Mouse (Mus musculus): Measurements from ENCODE around the gene Hoxb3.

Gene Hoxb3

DNA sequence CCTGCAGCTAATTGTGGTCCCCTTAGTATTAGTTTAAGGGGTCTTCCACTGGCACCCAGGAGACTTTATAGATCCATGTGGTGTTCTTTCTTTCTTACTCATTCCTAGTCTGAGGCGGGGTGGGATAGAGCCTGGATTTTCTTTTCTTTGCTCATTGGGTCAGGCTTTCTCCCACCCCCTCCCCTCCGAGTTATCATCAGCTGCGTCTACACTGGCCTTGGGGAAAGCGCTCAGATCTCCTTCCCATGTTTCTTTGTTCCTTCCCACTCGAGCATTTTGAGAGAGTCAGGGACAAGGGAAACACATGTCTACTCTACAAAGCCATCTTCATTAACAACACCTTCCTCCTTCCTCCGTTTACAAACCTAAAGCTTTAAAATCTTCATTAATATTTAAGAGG lies 13.9 kb downstream of the Hoxb3 start:
- ATAC-seq (ENCODE audit: insufficient number of reproducible peaks, low FRiP score, low TSS enrichment) = no peak

GRCm38 (mm10) chr11:96338957-96339855 lies 16.1 kb downstream of the Hoxb3 start:
- ATAC-seq (ENCODE audit: insufficient number of reproducible peaks, low FRiP score, low TSS enrichment) = no peak

DNA sequence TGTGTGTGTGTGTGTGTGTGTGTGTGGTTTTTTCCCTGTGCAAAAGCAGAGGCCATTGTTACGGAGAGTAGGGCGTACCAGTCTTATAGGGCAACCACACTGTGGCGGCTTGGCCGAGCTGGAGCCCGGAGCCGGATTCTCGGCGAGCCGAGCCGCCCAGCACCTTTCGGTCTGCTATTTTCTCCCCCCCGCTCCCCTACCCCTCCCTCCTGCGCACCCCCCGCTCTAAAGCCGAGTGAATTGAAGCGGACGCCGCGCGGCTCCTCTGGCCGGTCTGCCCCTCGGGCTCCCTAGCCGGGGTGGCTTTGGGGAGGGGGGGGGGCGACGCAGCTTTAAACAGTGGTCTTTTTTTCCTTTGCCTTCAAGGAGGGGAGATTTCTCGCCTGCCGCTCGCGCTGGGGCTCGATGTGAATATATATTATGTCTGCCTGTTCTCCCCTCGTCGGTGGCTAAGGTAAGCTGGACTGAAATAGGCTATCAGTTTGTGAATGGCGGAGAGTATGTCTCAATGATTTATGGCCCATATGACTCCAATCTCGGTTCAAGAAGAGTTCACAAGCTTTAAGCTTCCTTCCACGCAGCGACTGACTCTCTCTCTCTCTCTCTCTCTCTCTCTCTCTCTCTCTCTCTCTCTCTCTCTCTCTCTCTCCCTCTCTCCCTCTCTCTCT lies 17.7 kb downstream of the Hoxb3 start:
- no peak for ATAC-seq (ENCODE audit: insufficient number of reproducible peaks, low FRiP score, low TSS enrichment)

DNA sequence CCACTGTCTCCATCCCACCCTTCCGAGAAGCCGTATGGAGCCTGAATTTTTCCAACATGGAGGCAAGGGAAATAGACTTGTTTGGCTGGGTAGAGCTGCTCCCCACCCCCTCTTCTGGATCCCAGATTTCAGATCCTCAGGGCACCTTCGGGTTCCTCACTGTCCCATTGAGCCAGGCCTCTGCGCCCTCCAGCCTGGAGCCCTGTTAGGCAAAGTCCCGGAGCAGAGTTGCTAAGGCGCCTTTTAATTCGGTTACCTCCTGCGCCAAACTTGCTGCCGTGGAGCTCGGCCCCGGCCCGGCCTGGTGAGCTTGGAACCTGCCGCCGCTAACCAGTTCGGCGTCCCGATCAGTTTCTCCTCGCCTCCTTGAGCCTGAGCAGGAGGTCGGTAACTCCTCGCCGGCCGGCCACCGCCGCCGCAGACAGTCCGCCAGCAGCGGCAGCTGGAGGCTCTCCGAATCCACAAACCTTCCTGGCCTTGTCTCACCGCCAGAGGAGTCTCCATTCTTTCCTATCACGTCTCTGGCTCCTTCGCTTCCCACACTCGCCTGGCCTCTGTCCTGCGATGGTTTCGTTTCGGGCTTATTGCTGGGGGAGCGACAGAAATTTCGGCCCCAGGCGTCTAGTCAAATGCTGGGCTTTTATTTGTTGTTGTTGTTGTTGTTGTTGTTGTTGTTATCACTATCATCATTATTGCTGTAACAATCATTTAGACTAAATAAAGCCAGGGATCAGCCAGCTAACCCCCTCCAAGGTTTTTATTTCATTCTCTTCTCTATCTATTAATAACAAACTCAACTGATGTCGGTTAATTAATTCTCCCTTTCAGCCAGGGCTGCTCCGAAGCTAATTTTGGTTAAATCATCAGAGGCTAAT lies 18.8 kb downstream of the Hoxb3 start:
- ATAC-seq (ENCODE audit: insufficient number of reproducible peaks, low FRiP score, low TSS enrichment) = no peak

- ATAC-seq (ENCODE audit: insufficient number of reproducible peaks, low FRiP score, low TSS enrichment) = no peak
Observed at GRCm38 (mm10) chr11:96342576-96342930, 19.4 kb downstream of the Hoxb3 start.

GRCm38 (mm10) chr11:96343206-96343745 lies 20.1 kb downstream of the Hoxb3 start:
- no peak for ATAC-seq (ENCODE audit: insufficient number of reproducible peaks, low FRiP score, low TSS enrichment)

GRCm38 (mm10) chr11:96344061-96344877 lies 21.1 kb downstream of the Hoxb3 start:
- no peak for ATAC-seq (ENCODE audit: insufficient number of reproducible peaks, low FRiP score, low TSS enrichment)

DNA sequence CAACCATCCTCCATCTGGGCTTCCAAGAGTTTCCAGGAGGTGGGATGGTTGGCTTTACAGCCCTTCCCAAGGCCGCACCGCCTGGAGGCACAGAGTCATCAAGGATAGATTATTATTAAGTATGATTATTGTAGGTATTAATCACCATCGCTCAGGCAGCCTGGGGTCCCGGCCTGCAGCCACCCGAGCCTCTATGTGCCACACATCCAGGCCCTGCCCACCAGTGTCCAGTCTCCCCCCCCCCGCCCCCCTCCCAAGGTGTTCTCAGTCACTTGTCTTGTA lies 21.7 kb downstream of the Hoxb3 start:
- ATAC-seq (ENCODE audit: insufficient number of reproducible peaks, low FRiP score, low TSS enrichment) = no peak

DNA sequence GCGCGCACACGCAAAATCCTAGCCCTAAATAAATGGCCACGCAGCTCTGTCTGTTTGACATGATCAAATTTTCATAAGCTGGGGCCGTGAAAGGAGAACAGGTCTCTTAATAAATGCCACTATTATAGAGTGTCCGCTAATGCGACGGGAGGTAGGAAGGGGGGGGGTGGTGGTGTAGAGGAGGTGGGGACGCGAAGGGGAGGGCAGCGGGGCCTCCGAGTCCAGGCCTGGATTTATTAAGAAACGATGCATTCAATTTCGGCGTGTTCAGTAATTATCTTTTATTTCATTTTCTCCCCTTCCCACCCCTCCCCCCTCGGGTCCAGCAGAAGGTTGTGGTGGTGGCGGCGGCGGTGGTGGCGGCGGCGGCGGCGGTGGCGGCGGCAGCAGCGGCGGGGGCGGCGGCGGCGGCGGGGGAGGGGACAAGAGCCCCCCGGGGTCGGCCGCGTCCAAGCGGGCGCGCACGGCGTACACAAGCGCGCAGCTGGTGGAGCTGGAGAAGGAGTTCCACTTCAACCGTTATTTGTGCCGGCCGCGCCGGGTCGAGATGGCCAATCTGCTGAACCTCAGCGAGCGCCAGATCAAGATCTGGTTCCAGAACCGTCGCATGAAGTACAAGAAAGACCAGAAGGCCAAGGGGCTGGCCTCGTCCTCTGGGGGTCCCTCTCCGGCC lies 22.2 kb downstream of the Hoxb3 start:
- no peak for ATAC-seq (ENCODE audit: insufficient number of reproducible peaks, low FRiP score, low TSS enrichment)

- ATAC-seq (ENCODE audit: insufficient number of reproducible peaks, low FRiP score, low TSS enrichment) = no peak
Observed at GRCm38 (mm10) chr11:96345893-96346806, 23.0 kb downstream of the Hoxb3 start.

DNA sequence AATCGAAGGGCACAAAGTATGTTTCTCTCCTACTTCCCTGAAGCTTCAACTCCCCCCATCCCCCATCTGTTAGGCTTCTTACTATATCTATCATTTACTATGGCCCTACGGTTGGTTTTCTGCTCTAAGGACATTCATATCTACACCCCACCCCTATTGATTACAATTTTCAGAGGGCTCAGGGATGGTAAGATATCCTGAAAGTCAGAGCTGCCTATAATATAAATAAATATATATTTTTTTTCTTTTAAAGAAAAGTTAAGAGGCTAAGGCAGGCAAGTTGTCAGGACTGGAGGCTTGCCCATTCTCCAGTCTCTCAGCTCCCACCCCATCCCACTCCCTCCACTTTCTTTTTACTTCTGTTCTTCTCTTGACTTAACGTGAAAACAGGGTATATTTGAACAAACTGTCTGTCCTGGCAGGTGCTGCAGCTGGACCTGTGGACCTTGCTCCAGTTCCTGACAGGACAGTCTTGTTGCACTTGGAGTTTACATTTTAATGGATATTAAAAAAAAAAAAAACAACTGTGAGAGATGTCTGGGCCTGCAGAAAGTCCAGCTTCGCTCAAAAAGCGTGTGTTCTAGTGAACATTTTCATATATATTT lies 23.9 kb downstream of the Hoxb3 start:
- no peak for ATAC-seq (ENCODE audit: insufficient number of reproducible peaks, low FRiP score, low TSS enrichment)

GRCm38 (mm10) chr11:96347717-96348116 lies 24.6 kb downstream of the Hoxb3 start:
- no peak for ATAC-seq (ENCODE audit: insufficient number of reproducible peaks, low FRiP score, low TSS enrichment)

DNA sequence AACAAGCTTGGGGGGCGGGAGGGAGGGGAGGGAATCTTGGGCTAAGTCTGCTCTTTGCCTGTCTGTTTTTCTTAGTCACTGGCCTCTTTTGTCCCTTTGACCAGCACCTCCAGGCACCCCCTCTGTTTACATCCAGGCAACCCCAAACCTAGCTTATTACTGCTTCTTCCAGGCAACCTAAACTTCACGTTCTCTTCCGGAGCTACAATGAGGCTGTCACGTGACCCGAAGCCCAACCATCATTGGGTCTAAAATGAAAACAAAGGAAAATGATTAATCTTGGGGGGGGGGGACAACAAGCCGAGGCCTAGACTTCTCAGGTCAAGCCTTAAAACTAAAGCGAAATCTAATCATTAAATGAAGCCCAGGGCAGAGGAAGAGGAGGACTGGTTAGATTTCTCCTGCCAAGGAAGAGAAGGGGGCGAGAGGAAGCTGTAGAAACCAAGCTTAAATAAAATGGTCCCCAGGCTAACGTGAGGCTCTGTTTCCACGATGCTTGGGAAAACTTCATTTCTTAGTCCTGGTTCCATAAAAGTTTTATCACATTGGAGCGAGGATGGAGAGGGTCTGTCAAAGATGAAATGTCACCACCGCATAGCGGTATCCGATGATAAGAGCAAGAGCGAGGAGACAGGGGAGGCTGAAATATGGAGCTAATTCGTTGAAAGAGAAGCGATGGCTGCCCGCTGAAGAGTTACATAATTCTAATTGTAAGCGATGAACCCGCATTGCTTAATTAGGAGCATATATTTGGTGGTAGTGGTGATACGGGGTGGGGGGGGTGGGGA lies 25.2 kb downstream of the Hoxb3 start:
- no peak for ATAC-seq (ENCODE audit: insufficient number of reproducible peaks, low FRiP score, low TSS enrichment)

- no peak for ATAC-seq (ENCODE audit: insufficient number of reproducible peaks, low FRiP score, low TSS enrichment)
Observed at GRCm38 (mm10) chr11:96348988-96349387, 25.9 kb downstream of the Hoxb3 start.

- no peak for ATAC-seq (ENCODE audit: insufficient number of reproducible peaks, low FRiP score, low TSS enrichment)
Observed at GRCm38 (mm10) chr11:96349491-96350340, 26.6 kb downstream of the Hoxb3 start.

GRCm38 (mm10) chr11:96350341-96350624 lies 27.2 kb downstream of the Hoxb3 start, which contains the start of gene Hoxb2:
Hoxb2 (plus strand) TSS chr11:96350525.
- no peak for ATAC-seq (ENCODE audit: insufficient number of reproducible peaks, low FRiP score, low TSS enrichment)

GRCm38 (mm10) chr11:96350791-96351190 lies 27.7 kb downstream of the Hoxb3 start:
- ATAC-seq (ENCODE audit: insufficient number of reproducible peaks, low FRiP score, low TSS enrichment) = no peak

All from cerebellum, adult (tissue).